26 mouse cellular contexts compared by ENCODE assay signal in genomic region chr9:53435830-53436570, GRCm38 (mm10). TPM values are rescaled to one million over a fixed set of nuclear protein-coding genes. Genes with fewer than 3 reads are reported as not detected.
DNase-seq lines count a peak whose midpoint lies in the region; ATAC-seq and TF ChIP-seq lines count a peak whose summit lies in the region.
"Had no signal": no experiment of that assay in that cellular context is flagged by ENCODE, and none has a peak within 500 bp of the region (broad histone marks: within the 10 kb centered on the region; RNA-seq: fewer than 3 reads in every experiment).

No protein-coding gene starts in this region.

- in situ Hi-C loops in CH12.LX (cut with MboI; ENCODE audit: low pct_ligation_motif_present, low pct_unique_long_range_greater_than_20kb, low sequenced_read_pairs): no loop called here

- no peaks in the 10 kb centered on the region for H3K9me3 ChIP-seq in CH12.LX (replicated peaks; ENCODE audit: low read length)
- no peaks in the 10 kb centered on the region for H3K9me3 ChIP-seq in kidney, embryonic 16.5 days (ENCODE audit: low read length)
- H3K9me3 ChIP-seq: embryonic facial prominence, embryonic 12.5 days; embryonic facial prominence, embryonic 15.5 days; G1E; heart, embryonic 10.5 days; heart, embryonic 13.5 days; hindbrain, embryonic 12.5 days; hindbrain, embryonic 15.5 days had no signal

- WGBS in kidney, embryonic 16.5 days: 89% methylated on average over 14 of the region's 14 CpGs

- peak overlapping the region; percentile 58; the same call in 1 of the 2 replicates for H3K4me2 ChIP-seq in CH12.LX (ENCODE audit: insufficient read depth, low read depth, poor library complexity, severe bottlenecking)
- H3K4me2 ChIP-seq in kidney, embryonic 16.5 days (replicated peaks; ENCODE audit: low read depth, low read length): no peak overlapping the region
- H3K4me2 ChIP-seq: embryonic facial prominence, embryonic 12.5 days; embryonic facial prominence, embryonic 15.5 days; heart, embryonic 13.5 days; hindbrain, embryonic 12.5 days; hindbrain, embryonic 15.5 days had no signal

- peak; percentile 52 for ATAC-seq in common myeloid progenitor, adult 5-6 weeks (replicated peaks; ENCODE audit: low read depth, poor library complexity, severe bottlenecking)
- peak; percentile 57 for ATAC-seq in megakaryocyte progenitor cell, adult 5-6 weeks (replicated peaks; ENCODE audit: poor library complexity)
- ATAC-seq in kidney, embryonic 16.5 days (ENCODE audit: low FRiP score, low TSS enrichment): no peak
- ATAC-seq: activated CD4-positive, CD25-positive, alpha-beta regulatory T cell, adult 4 months; forebrain, embryonic 14.5 days; forebrain, postnatal 0 days had no signal

- TF ChIP-seq EP300 in CH12.LX (IDR thresholded peaks at IDR 0.05; ENCODE audit: low read length): peak; percentile 79

- H3K4me1 ChIP-seq in CH12.LX (ENCODE audit: control insufficient read depth in 1 of 2, insufficient read depth in 2 of 2): peaks cover 0 to 21% of the 10 kb centered on the region in 2 experiments; a peak in 2 of 4 replicates
- no peaks in the 10 kb centered on the region for H3K4me1 ChIP-seq in kidney, embryonic 16.5 days (ENCODE audit: insufficient read depth, low read length)
- H3K4me1 ChIP-seq: embryonic facial prominence, embryonic 12.5 days; embryonic facial prominence, embryonic 15.5 days; heart, embryonic 10.5 days; hindbrain, embryonic 12.5 days; hindbrain, embryonic 15.5 days had no signal

- peaks cover 22 to 33% of the 10 kb centered on the region in 2 experiments for H3K36me3 ChIP-seq in CH12.LX (replicated peaks in 1 of 2; ENCODE audit: control insufficient read depth in 1 of 2, insufficient read depth in 1 of 2, low read length in 1 of 2)
- peaks cover 12% of the 10 kb centered on the region; the same call in 1 of the 2 replicates for H3K36me3 ChIP-seq in kidney, embryonic 16.5 days (ENCODE audit: insufficient read depth, low read length)

- no peaks in the 10 kb centered on the region for H3K79me2 ChIP-seq in CH12.LX (replicated peaks; ENCODE audit: control insufficient read depth, extremely low read depth, insufficient read depth, poor library complexity, severe bottlenecking)

- no peak overlapping the region for H3K27ac ChIP-seq in CH12.LX (ENCODE audit: insufficient read depth, low read depth)
- H3K27ac ChIP-seq in kidney, embryonic 16.5 days (ENCODE audit: low read length): no peak overlapping the region
- H3K27ac ChIP-seq: embryonic facial prominence, embryonic 12.5 days; embryonic facial prominence, embryonic 15.5 days; gastrocnemius, adult 2 months; heart, adult 2 months; heart, embryonic 10.5 days; heart, embryonic 13.5 days; hindbrain, embryonic 12.5 days; hindbrain, embryonic 15.5 days had no signal

- H3K4me3 ChIP-seq in CH12.LX (replicated peaks in 1 of 3; ENCODE audit: low read depth in 2 of 3, low read length in 2 of 3, poor library complexity in 1 of 3): no peak overlapping the region
- H3K4me3 ChIP-seq in kidney, embryonic 16.5 days (ENCODE audit: low read length): no peak overlapping the region
- H3K4me3 ChIP-seq: embryonic facial prominence, embryonic 12.5 days; embryonic facial prominence, embryonic 15.5 days; gastrocnemius, adult 2 months; heart, adult 2 months; heart, embryonic 10.5 days; heart, embryonic 13.5 days; hindbrain, embryonic 12.5 days; hindbrain, embryonic 15.5 days had no signal

- dilution Hi-C loops in CH12.LX (cut with MboI; ENCODE audit: extremely low pct_ligation_motif_present, extremely low pct_unique_long_range_greater_than_20kb, low sequenced_read_pairs): no loop called here

- H3K27me3 ChIP-seq in CH12.LX (replicated peaks): no peaks in the 10 kb centered on the region
- H3K27me3 ChIP-seq in kidney, embryonic 16.5 days (ENCODE audit: insufficient read depth, low read length): no peaks in the 10 kb centered on the region
- H3K27me3 ChIP-seq: embryonic facial prominence, embryonic 12.5 days; embryonic facial prominence, embryonic 15.5 days; heart, embryonic 13.5 days; hindbrain, embryonic 12.5 days; hindbrain, embryonic 15.5 days had no signal

- no peak for TF ChIP-seq CTCF in CH12.LX (conservative IDR thresholded peaks at IDR 0.05 in 1 of 2, IDR thresholded peaks at IDR 0.05 in 1 of 2; ENCODE audit: low read depth in 2 of 2, low read length in 2 of 2)

- no peak for TF ChIP-seq RAD21 in CH12.LX (IDR thresholded peaks at IDR 0.05; ENCODE audit: low read depth, low read length)

- H3K9ac ChIP-seq in CH12.LX (ENCODE audit: insufficient read depth, low read depth): no peak overlapping the region
- no peak overlapping the region for H3K9ac ChIP-seq in kidney, embryonic 16.5 days (replicated peaks; ENCODE audit: low read length)
- H3K9ac ChIP-seq: embryonic facial prominence, embryonic 12.5 days; embryonic facial prominence, embryonic 15.5 days; forebrain, postnatal 0 days; heart, embryonic 13.5 days; hindbrain, embryonic 12.5 days; hindbrain, embryonic 15.5 days had no signal

- DNase-seq in A20 (ENCODE audit: low read depth, low spot score) (peak; percentile 50), CH12.LX (ENCODE audit: extremely low read depth) (peak; percentile 70)
- DNase-seq in cerebellum, adult 8-10 months: no peak
- DNase-seq in adrenal gland, adult (ENCODE audit: inconsistent age in 2 of 2, low spot score in 1 of 2): no peak
- no peak for DNase-seq in embryo, embryonic 9.5 days (ENCODE audit: extremely low spot score)
- DNase-seq: adrenal gland, postnatal 10 days; adrenal gland, postnatal 36 days; cerebellum, adult 18-20 months; cerebellum, adult 9-11 months; cerebellum, postnatal 25 days; forebrain, postnatal 0 days; gastrocnemius, adult 2 months; gastrocnemius, postnatal 14 days; heart, adult 2 months had no signal

- no peak for TF ChIP-seq POLR2A in CH12.LX (IDR thresholded peaks at IDR 0.05; ENCODE audit: low read depth, low read length)

TF ChIP-seq in CH12.LX, 34 proteins besides CTCF, POLR2A, EP300 and RAD21 (continues in another document):
- TF ChIP-seq USF2 (conservative IDR thresholded peaks at IDR 0.05; ENCODE audit: low read depth, low read length) (no peak), SMC3 (IDR thresholded peaks at IDR 0.05; ENCODE audit: low read depth, low read length) (no peak), KAT2A (IDR thresholded peaks at IDR 0.05; ENCODE audit: insufficient replicate concordance, low read length) (no peak), SIN3A (IDR thresholded peaks at IDR 0.05; ENCODE audit: low read length) (no peak), NRF1 (IDR thresholded peaks at IDR 0.05; ENCODE audit: low read depth, low read length) (no peak), GABPA (IDR thresholded peaks at IDR 0.05; ENCODE audit: insufficient replicate concordance, low read depth, low read length) (no peak), MEF2A (IDR thresholded peaks at IDR 0.05; ENCODE audit: borderline replicate concordance, low read depth, low read length) (no peak), MYC (IDR thresholded peaks at IDR 0.05; ENCODE audit: low read depth, low read length) (no peak; the same call in 1 of the 2 replicates), MAFK (IDR thresholded peaks at IDR 0.05; ENCODE audit: insufficient replicate concordance, low read length) (peak; percentile 83), TBP (conservative IDR thresholded peaks at IDR 0.05; ENCODE audit: low read depth, low read length) (0 out of 2 replicates have a peak, but pooled peaks have one; percentile 15), RCOR1 (conservative IDR thresholded peaks at IDR 0.05; ENCODE audit: low read depth, low read length) (no peak), USF1 (IDR thresholded peaks at IDR 0.05; ENCODE audit: low read depth, low read length) (no peak), MAZ (IDR thresholded peaks at IDR 0.05; ENCODE audit: low read depth, low read length) (no peak), ELF1 (IDR thresholded peaks at IDR 0.05; ENCODE audit: low read depth, low read length) (no peak), BHLHE40 (IDR thresholded peaks at IDR 0.05; ENCODE audit: low read depth, low read length) (peak; percentile 96), ZKSCAN1 (IDR thresholded peaks at IDR 0.05; ENCODE audit: borderline replicate concordance, low read depth, low read length) (no peak), POLR2AphosphoS2 (IDR thresholded peaks at IDR 0.05; ENCODE audit: low read depth, low read length) (no peak), ETS1 (conservative IDR thresholded peaks at IDR 0.05; ENCODE audit: low read depth, low read length) (peak; percentile 62), NELFE (IDR thresholded peaks at IDR 0.05; ENCODE audit: low read depth, low read length) (no peak), CHD2 (IDR thresholded peaks at IDR 0.05; ENCODE audit: low read length) (no peak), ZC3H11A (IDR thresholded peaks at IDR 0.05; ENCODE audit: low read depth, low read length) (no peak), UBTF (IDR thresholded peaks at IDR 0.05; ENCODE audit: low read depth, low read length) (no peak), CHD1 (IDR thresholded peaks at IDR 0.05; ENCODE audit: low read depth, low read length) (no peak), ZNF384 (IDR thresholded peaks at IDR 0.05; ENCODE audit: low read depth, low read length) (peak; percentile 42; the same call in 1 of the 2 replicates), E2F4 (IDR thresholded peaks at IDR 0.05; ENCODE audit: insufficient replicate concordance, low read depth, low read length) (no peak), ZMIZ1 (IDR thresholded peaks at IDR 0.05; ENCODE audit: low read depth, low read length) (no peak), JUN (IDR thresholded peaks at IDR 0.05; ENCODE audit: insufficient read depth, low read depth, low read length) (no peak), HCFC1 (IDR thresholded peaks at IDR 0.05; ENCODE audit: low read depth, low read length) (no peak)

RNA-seq across cellular contexts. Expression of gene 4930550C14Rik, which starts 33.9 kb away (rescaled TPM):
- 0.30 and 0.38 TPM in 2 replicates for total RNA-seq in CH12.LX (2012; rRNA removed)
- 1.3 and 1.7 TPM in 2 replicates for total RNA-seq in CH12.LX (2014; rRNA removed)
- 0.97 and 1.5 TPM in 2 replicates for polyA plus RNA-seq in CH12.LX (2012; ENCODE audit: insufficient read length, low read depth)
- total RNA-seq in common myeloid progenitor, adult 5-6 weeks (2017): 1.6 TPM in 1 of 2 replicates, not detected in the other
- 0.32 and 0.44 TPM in 2 replicates for total RNA-seq in megakaryocyte progenitor cell, adult 5-6 weeks (2015)
- 0.50 TPM in 1 of 2 replicates, not detected in the other for total RNA-seq in megakaryocyte progenitor cell, adult 5-6 weeks (2017)
- 2.6 and 2.7 TPM in 2 replicates for polyA plus RNA-seq in kidney, embryonic 16.5 days (2015; fragmentation: Nextera tagmentation; extraction: Ambion mirVana)
- total RNA-seq: G1E; heart, adult 2 months had no signal
- polyA plus RNA-seq: G1E had no signal

RNA-seq across cellular contexts. Expression of gene Kdelc2, which starts 52.2 kb away (rescaled TPM):
- total RNA-seq in CH12.LX (2012; rRNA removed): not detected in 2 replicates
- total RNA-seq in CH12.LX (2014; rRNA removed): not detected in 2 replicates
- polyA plus RNA-seq in CH12.LX (2012; ENCODE audit: insufficient read length, low read depth): not detected in 2 replicates
- total RNA-seq in common myeloid progenitor, adult 5-6 weeks (2017): 7.6 and 8.7 TPM in 2 replicates
- 6.9 and 8.1 TPM in 2 replicates for total RNA-seq in megakaryocyte progenitor cell, adult 5-6 weeks (2015)
- 10.5 and 12.4 TPM in 2 replicates for total RNA-seq in megakaryocyte progenitor cell, adult 5-6 weeks (2017)
- polyA plus RNA-seq in kidney, embryonic 16.5 days (2015; fragmentation: Nextera tagmentation; extraction: Ambion mirVana): 30.4 and 34.1 TPM in 2 replicates
- polyA plus RNA-seq: G1E had no signal

Comparison
In these comparisons a context has a peak if more than half of its experiments do, and no peak if none do; other contexts are left out.
1. DNase-seq: peak in A20 (single experiment) and CH12.LX (single experiment); none in cerebellum, adult 8-10 months (single experiment), adrenal gland, adult (0 of 2) and embryo, embryonic 9.5 days (single experiment).